Mouse (Mus musculus) stomach, postnatal 0 days (tissue): ENCODE measurements around the gene Hoxd12.

Source experiments
- CTCF ChIP-seq: IDR thresholded peaks from 2 replicates; pipeline ENCODE4 v1.5.1; 2016; ENCODE audit warnings: antibody characterized with exemption, low read depth, mild to moderate bottlenecking, moderate library complexity
- EP300 ChIP-seq: optimal IDR thresholded peaks from 2 replicates; pipeline ENCODE3; 2016; ENCODE audit warnings: antibody characterized with exemption

- TF ChIP-seq CTCF (peak; percentile 94), EP300 (no peak)
Observed at GRCm38 (mm10) chr2:74715504-74716241, 40.9 kb downstream of the Hoxd12 start.
